Mouse (Mus musculus): ENCODE results near the gene Cd320.

- no peak for TF ChIP-seq EP300 (IDR thresholded peaks at IDR 0.05; ENCODE audit: low read depth)
- TF ChIP-seq CTCF (IDR thresholded peaks at IDR 0.05; ENCODE audit: low read depth), result no peak
Measured at GRCm38 (mm10) chr17:33817969-33818643, 24.8 kb upstream of the Cd320 start.
